Mouse (Mus musculus) hindbrain, embryonic 11.5 days (tissue): ENCODE measurements around the gene Jtb. TPM values are rescaled to one million over a fixed set of nuclear protein-coding genes. Genes with fewer than 3 reads are reported as not detected.
"Not testable (repeated sequence)": the region's sequence is repeated elsewhere in the genome, so short reads cannot be mapped to it uniquely, and the experiment has no call there.

Experiments used
- ATAC-seq: fragments of 200-750 bp; cut with Nextera tagmentation; 2 replicates; pipeline ENCODE4 v1.8.0; 2017; ENCODE audit warnings: mild to moderate bottlenecking, moderate TSS enrichment, moderate library complexity; ENCODE audit not compliant: low FRiP score
- DNase-seq: peaks from one replicate; pipeline ENCODE4 v3.0.0-alpha.2; 2015; ENCODE audit warnings: low spot score
- H3K27ac ChIP-seq: fragments of 300-500 bp; sonication (generic); 2 replicates; pipeline ENCODE4 v1.5.1; 2014; ENCODE audit warnings: mild to moderate bottlenecking, low read depth, low read length
- H3K27me3 ChIP-seq: fragments of 300-500 bp; sonication (generic); 2 replicates; pipeline ENCODE4 v1.6.1; 2014; ENCODE audit warnings: mild to moderate bottlenecking, low read length, moderate library complexity, mixed read lengths; ENCODE audit not compliant: control insufficient read depth, insufficient read depth
- H3K36me3 ChIP-seq: fragments of 300-500 bp; sonication (generic); 2 replicates; pipeline ENCODE4 v1.6.1; 2014; ENCODE audit warnings: mild to moderate bottlenecking, low read length, moderate library complexity, mixed read lengths; ENCODE audit not compliant: control insufficient read depth, insufficient read depth
- H3K4me1 ChIP-seq: fragments of 300-500 bp; sonication (generic); replicated peaks from 2 replicates; pipeline ENCODE4 v1.6.1; 2014; ENCODE audit warnings: low read length, mixed read lengths; ENCODE audit not compliant: control insufficient read depth, insufficient read depth
- H3K4me2 ChIP-seq: fragments of 300-500 bp; sonication (generic); replicated peaks from 2 replicates; pipeline ENCODE4 v1.6.1; 2014; ENCODE audit warnings: mild to moderate bottlenecking, low read depth, low read length
- H3K4me3 ChIP-seq: fragments of 300-500 bp; sonication (generic); 2 replicates; pipeline ENCODE4 v1.5.1; 2014; ENCODE audit warnings: low read depth, low read length
- H3K9ac ChIP-seq: fragments of 300-500 bp; sonication (generic); 2 replicates; pipeline ENCODE4 v1.6.1; 2014; ENCODE audit warnings: low read depth, low read length
- H3K9me3 ChIP-seq: fragments of 300-500 bp; sonication (generic); 2 replicates; pipeline ENCODE4 v1.6.1; 2016; ENCODE audit warnings: low read length; ENCODE audit not compliant: control insufficient read depth
- WGBS: fragments of 180-500 bp; shearing (Covaris S2); extraction: QIAGEN DNeasy Blood & Tissue Kit; methylation state at CpG from one replicate; pipeline ENCODE4 v1.1.7; 2014; 5-methylcytosine and 5-hydroxymethylcytosine counted together
- polyA plus RNA-seq: library from polyadenylated mRNA; unstranded; fragments of >200 nt; fragmentation: Nextera tagmentation; extraction: Ambion mirVana; gene quantifications from 2 replicates; pipeline ENCODE4 v1.2.1, GENCODE M21; 2014

Gene Jtb
- polyA plus RNA-seq, 1 experiment from 2014 or later: 104 TPM

DNA sequence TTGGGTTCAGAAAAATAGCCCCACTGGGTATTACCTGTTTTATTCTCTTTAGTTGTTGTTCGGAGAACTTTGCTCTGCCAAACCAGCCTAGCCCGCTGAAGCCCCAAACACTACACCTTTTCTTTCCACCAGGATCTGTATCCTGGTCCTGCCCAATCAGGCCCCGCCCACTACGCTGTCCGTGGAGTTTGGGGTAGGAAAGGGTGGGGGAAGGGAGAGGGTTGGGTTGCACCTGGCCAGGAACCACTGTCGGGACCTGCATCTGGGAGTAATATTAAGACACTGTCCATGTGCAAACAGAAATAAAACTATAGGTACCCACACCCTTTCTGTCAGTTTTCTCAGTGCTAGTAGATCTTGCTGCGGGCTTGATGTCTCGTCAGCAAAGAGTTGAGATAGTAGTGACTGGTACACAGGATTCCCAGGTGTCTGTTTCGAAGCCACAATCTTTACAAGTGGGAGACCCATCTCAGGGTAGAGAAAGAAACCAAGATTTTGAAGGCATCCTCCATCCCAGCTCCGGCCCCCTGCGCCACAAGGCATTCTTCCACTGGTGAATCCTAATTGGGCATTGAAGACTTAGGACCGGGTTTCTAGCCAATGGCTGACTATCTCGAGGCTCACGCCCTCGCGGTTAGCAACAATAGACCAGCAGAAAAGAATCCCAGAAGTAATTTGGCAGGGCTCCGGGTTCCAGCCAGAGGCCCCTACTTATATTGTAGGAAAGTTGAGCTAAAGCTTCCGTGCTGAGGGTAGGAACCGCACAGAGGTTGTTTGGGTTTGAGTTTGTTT lies 11.8 kb downstream of the Jtb start, which contains the start of gene Creb3l4:
Gene Creb3l4, minus strand, starts transcription at position 529 of the 792 bp plus-strand sequence.
- WGBS: 3% methylated on average over 19 of the region's 19 CpGs
- Histone ChIP-seq H3K9me3 (no peaks in the 10 kb centered on the region), H3K4me3 (peak within 1 kb of the TSS; percentile 25), H3K27me3 (no peaks in the 10 kb centered on the region), H3K9ac (peak within 1 kb of the TSS; percentile 16), H3K36me3 (no peaks in the 10 kb centered on the region), H3K4me2 (peak within 1 kb of the TSS; percentile 49), H3K27ac (no peak within 1 kb of the TSS), H3K4me1 (peaks cover 3% of the 10 kb centered on the region; the same call in 1 of the 2 replicates)
- DNase-seq (peak; percentile 75), ATAC-seq (peak; percentile 63)

DNA sequence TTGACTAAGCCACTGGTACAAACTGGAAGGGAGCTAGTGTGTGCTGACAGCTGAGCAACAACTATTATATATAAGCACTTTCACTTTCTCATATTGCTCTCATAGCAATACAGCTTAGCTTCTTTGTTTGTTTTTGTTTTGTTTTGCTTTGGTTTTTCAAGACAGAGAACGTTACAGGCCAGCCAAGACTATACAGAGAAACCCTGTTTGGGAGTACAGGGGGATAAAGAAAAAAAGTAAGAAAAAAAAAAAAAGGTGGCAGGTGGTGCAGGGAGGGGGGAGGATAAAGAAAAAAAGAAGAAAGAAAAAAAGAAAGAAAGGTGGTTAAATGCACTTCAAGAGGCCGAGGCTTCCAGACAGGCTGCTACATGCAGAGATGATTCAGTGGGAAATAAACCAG lies 14.0 kb downstream of the Jtb start:
- Histone ChIP-seq H3K27me3 (no peaks in the 10 kb centered on the region), H3K4me3 (no peak overlapping the region), H3K27ac (no peak overlapping the region), H3K4me1 (peaks cover 6% of the 10 kb centered on the region; the same call in 1 of the 2 replicates), H3K9ac (no peak overlapping the region), H3K4me2 (no peak overlapping the region), H3K36me3 (no peaks in the 10 kb centered on the region), H3K9me3 (no peaks in the 10 kb centered on the region)
- WGBS: 76% methylated on average over 2 of the region's 2 CpGs
- DNase-seq (no peak), ATAC-seq (no peak)

DNA sequence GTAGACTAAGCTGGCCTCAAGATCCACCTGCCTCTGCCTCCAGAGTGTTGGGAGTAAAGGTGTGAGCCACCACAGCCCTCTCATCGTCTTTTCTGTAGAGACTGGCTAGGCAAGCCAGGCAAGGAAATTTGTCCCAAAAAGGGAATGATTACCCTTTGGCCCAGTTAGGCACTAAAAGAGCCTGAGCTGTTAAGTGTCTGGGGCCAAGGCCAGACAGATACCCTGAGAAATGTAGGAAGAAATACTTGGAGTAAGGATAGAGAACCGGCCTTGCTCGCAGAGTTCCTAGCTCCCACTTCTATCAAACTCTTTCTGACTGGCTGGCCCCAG lies 16.2 kb downstream of the Jtb start:
- Histone ChIP-seq H3K27ac (peak overlapping the region; percentile 70), H3K27me3 (no peaks in the 10 kb centered on the region), H3K36me3 (no peaks in the 10 kb centered on the region), H3K4me3 (peak overlapping the region; percentile 58), H3K9ac (peak overlapping the region; percentile 63), H3K9me3 (no peaks in the 10 kb centered on the region), H3K4me1 (peaks cover 6% of the 10 kb centered on the region; the same call in 1 of the 2 replicates), H3K4me2 (peak overlapping the region; percentile 70)
- DNase-seq (no peak), ATAC-seq (peak; percentile 41; the same call in 1 of the 2 replicates)
- WGBS: 1% methylated on average over 3 of the region's 3 CpGs

DNA sequence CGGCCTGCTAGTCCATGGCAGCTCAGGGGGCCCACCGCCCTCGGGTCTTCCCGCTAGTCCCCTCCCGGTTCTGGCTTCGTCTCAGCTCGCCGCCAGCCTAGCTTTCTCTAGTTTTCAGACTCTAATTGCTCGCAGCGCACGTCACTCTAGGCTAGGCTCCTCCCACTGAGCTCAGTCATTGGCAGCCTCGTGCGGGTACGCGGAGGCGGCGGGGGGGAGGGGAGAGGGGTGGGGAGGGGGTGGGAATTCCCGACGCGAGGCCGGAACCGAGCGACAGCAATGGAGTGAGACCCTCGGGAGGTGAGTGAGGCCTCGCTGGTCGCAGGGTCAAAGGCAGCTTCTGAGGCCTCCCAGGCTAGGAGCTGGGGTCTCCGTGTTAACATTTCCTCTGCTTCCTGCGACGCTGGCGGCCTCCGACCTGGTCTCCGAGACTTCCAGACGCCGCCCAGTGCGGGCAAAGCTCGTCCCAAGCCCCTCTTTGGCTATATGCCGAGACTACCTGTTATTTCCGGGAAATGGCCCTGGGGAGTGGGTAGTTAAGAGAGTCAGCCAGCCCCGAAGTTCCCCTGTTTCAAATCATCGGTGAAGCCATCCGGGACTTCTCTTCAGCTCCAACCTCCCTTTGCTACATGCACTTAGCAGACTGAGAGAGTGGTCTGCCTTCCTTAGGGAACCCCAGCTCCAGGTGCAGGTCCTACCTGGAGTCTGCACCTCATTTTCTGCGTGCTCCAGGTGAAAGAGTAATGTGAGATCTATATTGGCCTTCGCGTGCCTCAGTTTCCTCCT lies 16.8 kb downstream of the Jtb start, which contains the start of gene Slc39a1:
Gene Slc39a1, plus strand, starts transcription at position 213 of the 786 bp plus-strand sequence.
- no peaks in the 10 kb centered on the region for H3K27me3 ChIP-seq
- peak within 1 kb of the TSS; percentile 70 for H3K4me2 ChIP-seq
- peaks cover 6% of the 10 kb centered on the region; the same call in 1 of the 2 replicates for H3K4me1 ChIP-seq
- DNase-seq: peak; percentile 95
- peak within 1 kb of the TSS; percentile 70 for H3K27ac ChIP-seq
- H3K4me3 ChIP-seq: peak within 1 kb of the TSS; percentile 58
- peak within 1 kb of the TSS; percentile 76 for H3K9ac ChIP-seq
- no peaks in the 10 kb centered on the region for H3K9me3 ChIP-seq
- H3K36me3 ChIP-seq: no peaks in the 10 kb centered on the region
- peak; percentile 96 for ATAC-seq
- WGBS: 0% methylated on average over 36 of the region's 44 CpGs

DNA sequence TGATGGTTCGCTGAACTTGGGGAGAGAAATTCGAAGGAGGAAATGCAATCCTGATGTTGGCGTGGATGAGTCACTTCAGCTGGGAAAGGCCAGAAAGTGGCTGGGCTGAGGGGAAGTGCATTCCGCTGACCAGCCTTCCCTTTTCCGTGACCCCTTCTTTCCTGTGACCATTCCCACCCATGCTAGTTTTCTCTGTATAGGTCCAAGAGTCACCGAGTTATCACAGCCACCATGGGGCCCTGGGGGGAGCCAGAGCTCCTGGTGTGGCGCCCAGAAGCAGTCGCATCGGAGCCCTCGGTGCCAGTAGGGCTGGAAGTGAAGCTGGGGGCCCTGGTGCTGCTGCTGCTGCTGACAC lies 17.3 kb downstream of the Jtb start:
- H3K9ac ChIP-seq: peak overlapping the region; percentile 76
- no peaks in the 10 kb centered on the region for H3K36me3 ChIP-seq
- no peaks in the 10 kb centered on the region for H3K9me3 ChIP-seq
- H3K27me3 ChIP-seq: no peaks in the 10 kb centered on the region
- 14% methylated on average over 10 of the region's 10 CpGs for WGBS
- peak overlapping the region; percentile 70 for H3K4me2 ChIP-seq
- peak overlapping the region; percentile 58 for H3K4me3 ChIP-seq
- ATAC-seq (no peak), DNase-seq (no peak)
- H3K27ac ChIP-seq: no peak overlapping the region
- H3K4me1 ChIP-seq: peaks cover 6% of the 10 kb centered on the region; the same call in 1 of the 2 replicates

DNA sequence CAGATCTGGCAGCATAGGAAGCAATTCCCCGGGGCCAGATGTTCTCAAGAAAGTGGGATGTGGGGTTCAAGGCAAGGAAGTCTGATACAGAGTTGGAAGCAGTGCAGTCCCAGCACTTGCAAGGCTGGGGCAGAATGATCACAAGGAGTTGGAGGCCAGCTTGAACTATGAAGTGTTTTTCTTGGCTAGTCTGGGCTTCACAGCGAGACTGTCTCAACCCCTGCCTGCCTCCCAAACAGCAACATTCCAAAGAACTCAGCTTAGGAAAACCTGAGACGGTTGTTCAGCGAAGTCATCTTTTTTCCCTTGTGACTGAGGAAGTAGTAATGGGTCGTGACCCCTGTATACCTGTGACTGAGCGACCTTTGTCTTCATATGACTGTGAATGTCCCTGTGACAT lies 19.4 kb downstream of the Jtb start:
- Histone ChIP-seq H3K27ac (no peak overlapping the region), H3K27me3 (no peaks in the 10 kb centered on the region), H3K4me1 (peaks cover 11% of the 10 kb centered on the region), H3K9me3 (no peaks in the 10 kb centered on the region), H3K4me2 (no peak overlapping the region), H3K9ac (no peak overlapping the region), H3K36me3 (no peaks in the 10 kb centered on the region), H3K4me3 (no peak overlapping the region)
- 90% methylated on average over 6 of the region's 6 CpGs for whole genome bisulfite sequencing
- ATAC-seq (no peak), DNase-seq (no peak)

DNA sequence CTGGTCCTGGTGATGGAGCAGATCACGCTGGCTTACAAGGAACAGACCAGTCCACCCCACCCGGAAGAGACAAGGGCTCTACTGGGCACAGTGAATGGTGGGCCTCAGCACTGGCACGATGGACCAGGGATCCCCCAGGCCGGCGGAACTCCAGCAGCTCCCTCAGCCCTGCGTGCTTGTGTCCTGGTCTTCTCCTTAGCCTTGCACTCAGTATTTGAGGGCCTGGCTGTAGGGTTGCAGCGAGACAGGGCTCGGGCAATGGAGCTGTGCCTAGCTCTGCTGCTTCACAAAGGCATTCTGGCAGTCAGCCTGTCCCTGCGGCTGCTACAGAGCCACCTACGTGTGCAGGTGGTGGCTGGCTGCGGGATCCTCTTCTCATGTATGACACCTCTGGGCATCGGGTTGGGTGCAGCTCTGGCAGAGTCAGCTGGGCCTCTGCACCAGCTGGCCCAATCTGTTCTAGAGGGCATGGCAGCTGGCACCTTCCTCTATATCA lies 20.4 kb downstream of the Jtb start:
- not testable (repeated sequence) for H3K36me3 ChIP-seq, ATAC-seq, DNase-seq, H3K4me3 ChIP-seq, H3K9ac ChIP-seq, H3K9me3 ChIP-seq, H3K4me2 ChIP-seq, H3K27me3 ChIP-seq, H3K27ac ChIP-seq
- H3K4me1 ChIP-seq: peaks cover 11% of the 10 kb centered on the region
- WGBS: 92% methylated on average over 10 of the region's 12 CpGs

DNA sequence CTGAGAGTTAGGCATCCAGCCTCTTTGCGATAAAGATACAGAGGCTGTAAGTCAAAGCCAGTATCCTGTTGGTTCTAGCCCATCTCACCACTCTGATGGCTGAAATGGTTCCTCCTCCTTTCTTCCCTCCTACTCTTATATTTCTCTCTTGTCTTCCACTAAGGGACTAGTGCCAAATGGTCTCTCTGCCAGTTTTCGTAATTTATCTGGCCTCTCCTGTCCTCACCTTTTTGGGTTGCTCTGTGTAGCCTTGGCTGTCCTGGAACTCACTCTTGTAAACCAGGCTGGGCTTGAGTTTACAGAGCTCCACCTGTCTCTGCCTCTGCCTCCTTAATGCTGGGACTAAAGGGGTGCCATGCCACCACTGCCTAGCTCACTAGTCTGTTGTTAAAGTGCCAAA lies 21.3 kb downstream of the Jtb start:
- not testable (repeated sequence) for H3K36me3 ChIP-seq, H3K27me3 ChIP-seq, H3K9me3 ChIP-seq, H3K4me3 ChIP-seq, H3K4me2 ChIP-seq, H3K4me1 ChIP-seq, ATAC-seq, DNase-seq, H3K9ac ChIP-seq, H3K27ac ChIP-seq
- WGBS: 94% methylated on average over 2 of the region's 2 CpGs
